Mouse (Mus musculus): ENCODE measurements around the gene Errfi1.
"Not testable (repeated sequence)": the region's sequence is repeated elsewhere in the genome, so short reads cannot be mapped to it uniquely, and the experiment has no call there.

Gene Errfi1

DNA sequence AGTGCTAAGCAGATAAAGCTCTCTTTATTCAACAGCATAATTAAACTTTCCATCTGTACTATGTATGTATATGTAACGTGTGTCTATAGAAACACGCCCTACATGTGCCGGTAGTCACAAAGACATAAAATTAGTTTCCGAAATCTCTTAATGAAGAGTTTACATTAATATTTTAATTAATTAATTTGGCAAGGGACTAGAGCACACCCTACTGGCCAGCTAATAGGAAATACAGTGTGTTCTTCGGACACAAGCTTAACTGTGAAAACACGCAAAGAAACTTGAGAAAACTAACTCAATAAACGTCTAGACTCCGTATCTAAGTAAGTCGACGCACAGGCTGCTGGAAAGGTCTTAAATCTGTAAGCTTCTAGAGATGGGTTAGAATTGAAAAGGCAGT lies 3.8 kb upstream of the Errfi1 start:
- DNase-seq (ENCODE audit: low spot score), result no peak

DNA sequence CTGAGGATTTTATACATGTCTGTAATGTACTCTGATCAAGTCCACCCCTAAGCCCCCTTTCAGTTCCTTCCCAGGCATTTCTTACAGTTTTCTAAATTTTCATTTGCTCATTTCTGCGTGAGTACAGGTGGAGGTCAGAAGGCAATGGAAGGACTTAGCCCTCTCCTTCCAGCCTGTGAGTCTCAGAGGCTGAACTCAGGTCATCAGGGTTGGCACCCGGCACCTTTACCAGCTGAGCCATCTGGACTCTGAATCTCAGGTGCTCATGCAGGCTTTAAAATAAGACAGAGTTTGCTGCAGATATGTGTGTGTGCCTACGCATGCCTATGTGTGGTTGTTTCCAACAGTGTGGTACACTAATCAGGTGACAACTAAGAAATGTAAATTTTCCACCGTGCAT lies 2.8 kb upstream of the Errfi1 start:
- DNase-seq (ENCODE audit: low spot score), result no peak

DNA sequence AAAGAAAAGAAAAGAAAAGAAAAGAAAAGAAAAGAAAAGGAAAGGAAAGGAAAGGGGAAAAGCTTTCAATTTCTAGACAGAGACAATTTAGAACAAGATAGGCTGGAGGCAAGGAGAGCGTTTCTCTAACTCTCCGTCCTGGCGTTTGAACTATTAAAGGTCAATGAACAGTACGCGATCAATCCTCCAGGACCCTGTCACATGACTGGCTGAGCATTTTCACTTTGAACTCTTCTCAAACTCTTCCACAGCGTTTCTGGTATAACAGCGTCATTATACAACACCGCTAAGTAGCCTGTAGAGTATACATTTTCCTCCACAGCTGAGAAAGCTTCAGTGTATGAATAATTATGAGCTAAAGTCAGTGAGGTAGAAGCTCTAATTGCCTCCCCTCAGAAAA lies 1.7 kb upstream of the Errfi1 start:
- DNase-seq (ENCODE audit: low spot score), result no peak

DNA sequence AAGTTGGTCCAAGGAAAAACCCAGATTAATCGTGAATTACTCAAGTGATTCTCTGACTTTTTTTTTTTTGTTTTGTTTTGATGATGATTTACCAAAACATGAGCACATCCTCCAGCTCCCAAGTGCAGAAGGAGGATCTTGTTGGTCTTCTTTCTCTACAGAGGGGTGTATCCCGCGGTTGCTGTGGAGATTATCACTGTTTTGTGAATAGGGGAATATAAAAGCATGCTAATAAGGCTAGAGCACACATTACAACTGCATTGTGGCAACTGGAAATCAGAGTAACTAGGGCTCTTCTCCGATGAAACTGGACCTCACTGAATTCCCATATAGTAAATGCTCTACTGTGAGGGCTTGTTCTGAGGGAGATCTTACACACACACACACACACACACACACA lies 1.2 kb upstream of the Errfi1 start:
- peak; percentile 64 for DNase-seq (ENCODE audit: low spot score)

DNA sequence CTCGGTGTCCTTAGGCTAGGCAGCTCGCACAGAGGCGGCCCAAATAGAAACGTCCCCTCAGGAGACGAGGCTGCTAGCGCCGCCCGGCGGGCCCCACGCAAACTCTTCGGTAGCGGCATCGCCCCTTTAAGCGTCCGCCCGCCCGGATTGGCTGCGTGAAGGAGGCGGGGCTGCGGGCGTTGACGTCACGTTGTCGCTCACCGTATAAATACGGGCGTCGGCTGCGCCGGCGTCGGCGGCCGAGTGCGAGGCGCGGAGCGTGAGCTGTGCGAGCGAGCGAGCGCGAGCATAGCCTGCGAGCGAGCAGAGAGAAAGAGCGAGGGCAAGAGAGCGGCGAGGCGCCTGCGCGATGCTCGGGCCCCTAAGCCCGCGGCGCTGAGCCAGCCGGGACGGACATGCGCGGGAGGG lies 1.1 kb downstream of the Errfi1 start:
- DNase-seq (ENCODE audit: low spot score), result peak; percentile 89

DNA sequence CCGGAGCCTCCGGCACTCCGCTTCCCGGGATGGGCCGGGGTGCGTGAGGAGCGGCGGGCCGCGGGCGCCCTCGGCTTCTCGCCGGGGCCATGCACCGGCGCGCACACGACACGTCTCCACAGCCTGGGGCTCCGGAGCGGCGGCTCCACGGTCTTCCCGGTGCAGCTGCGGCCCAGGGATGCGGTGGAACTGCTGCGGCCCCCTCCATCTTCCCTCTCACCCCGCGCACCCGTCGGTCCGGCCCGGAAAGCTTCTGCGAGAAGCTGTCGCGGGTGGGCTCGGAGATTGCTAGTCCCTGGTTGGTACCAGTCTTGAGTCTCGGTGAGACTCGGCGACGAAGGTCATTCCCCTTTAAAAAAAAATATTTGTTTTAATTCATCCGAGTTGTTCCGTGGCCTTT lies 1.6 kb downstream of the Errfi1 start:
- DNase-seq (ENCODE audit: low spot score), result no peak

DNA sequence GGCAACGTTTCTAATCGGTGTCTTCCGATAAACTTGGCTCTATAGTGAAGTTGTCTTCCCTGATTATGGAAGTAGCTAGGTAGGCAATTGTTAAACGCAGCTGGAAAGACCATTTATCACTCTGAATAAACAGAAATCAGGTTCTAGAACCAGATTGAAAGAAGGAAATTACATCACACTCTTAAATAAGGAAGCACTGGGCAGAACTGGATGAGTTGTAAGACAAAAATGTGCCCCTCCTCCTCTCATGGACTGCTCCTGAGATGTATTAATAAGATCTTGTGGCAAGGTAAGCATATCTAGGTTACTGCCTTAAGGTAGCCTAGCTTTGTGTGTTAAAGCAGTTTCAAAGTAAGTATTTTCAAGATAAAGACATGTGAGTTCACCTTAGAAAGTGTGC lies 6.8 kb downstream of the Errfi1 start:
- no peak for DNase-seq (ENCODE audit: low spot score)

DNA sequence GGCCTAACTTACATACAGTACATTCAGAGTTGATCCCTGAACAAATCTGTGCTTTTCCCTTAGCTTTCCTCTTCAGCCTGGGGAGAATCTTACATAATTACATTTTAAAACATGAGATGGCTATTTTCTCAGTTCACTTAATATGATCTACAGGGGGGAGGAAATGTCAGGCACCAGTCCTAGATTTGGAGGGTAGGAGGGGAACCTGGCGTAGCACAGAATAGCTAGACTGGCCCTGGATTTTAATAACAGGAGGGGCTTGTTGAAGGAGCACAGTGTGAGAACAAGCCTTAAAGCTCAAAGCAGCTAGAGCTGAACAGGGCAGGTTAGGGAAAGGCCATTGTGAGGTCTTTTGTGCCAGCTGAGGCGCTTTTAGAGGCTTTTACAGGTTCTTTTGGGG lies 7.4 kb downstream of the Errfi1 start:
- DNase-seq (ENCODE audit: low spot score), result no peak

DNA sequence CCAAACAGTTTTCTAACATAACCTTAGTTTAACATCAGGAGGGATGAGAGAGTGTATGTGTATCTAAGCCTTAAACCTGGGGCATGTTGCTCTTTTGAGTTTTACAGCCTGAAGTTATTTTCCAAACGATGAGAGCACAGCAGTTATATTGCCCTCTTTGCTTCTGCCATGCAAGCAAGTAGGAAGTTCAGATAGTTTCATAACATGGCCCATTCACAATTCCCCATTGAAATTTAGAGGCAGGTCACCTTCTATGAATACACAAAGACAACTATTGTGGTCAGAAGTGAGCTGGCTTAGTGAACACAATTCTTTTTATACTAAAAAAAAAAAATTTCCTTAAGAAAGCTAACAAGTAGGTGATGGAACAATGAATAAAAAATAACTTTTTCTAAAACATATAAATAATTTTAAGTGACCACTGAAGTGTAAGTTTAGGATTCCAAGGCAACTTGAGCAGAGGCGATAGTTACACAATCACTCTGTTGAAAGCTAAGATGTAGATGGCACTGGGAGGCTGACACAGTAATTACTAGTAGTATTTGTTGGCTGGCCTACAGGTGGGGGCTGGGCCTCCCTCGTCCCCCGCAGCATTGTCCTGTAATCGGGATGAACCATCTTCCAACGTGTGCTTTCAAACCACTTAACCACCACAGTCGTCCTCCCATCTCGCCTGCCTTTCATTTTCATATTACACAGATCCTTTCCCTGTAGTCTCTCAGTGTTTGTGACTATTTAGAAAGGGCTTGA lies 9.1 kb downstream of the Errfi1 start:
- DNase-seq (ENCODE audit: low spot score), result no peak

DNA sequence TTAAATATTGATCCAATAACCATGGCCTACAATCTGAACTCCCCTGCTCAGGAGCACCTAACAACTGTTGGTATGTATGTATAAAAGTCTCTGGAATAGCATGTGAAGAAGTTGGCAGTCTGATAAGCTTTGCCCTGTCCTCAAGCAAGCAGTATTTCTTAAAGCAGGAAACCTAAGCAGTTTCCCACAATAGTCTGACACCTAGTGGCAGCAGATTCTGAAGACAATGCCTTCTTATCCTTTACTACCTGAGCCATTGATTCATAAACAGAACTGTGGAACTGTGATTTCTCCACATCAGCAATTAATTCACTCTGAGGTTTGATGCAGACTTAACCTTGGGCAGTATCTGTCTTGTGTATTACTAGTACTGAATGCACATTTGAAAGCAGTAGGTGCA lies 11.7 kb downstream of the Errfi1 start:
- no peak for DNase-seq (ENCODE audit: low spot score)

DNA sequence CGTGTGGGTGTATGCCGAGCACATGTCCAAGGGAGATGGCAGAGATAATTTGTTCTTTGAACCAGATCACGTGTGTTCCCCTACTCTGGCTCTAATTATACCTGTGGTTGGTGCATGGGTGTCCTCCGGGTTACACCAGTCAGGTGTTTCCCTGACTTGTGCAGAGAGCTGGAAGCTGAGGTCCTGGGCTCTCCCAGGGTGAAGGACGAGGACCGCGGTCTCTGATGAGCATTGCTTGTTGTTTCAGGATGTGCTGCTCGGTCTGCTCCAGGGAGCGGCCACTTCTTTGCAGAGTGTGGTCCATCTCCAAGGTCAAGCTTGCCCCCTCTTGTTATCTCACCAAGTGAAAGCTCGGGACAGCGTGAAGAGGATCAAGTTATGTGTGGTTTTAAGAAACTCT lies 12.3 kb downstream of the Errfi1 start:
- DNase-seq (ENCODE audit: low spot score), result no peak

DNA sequence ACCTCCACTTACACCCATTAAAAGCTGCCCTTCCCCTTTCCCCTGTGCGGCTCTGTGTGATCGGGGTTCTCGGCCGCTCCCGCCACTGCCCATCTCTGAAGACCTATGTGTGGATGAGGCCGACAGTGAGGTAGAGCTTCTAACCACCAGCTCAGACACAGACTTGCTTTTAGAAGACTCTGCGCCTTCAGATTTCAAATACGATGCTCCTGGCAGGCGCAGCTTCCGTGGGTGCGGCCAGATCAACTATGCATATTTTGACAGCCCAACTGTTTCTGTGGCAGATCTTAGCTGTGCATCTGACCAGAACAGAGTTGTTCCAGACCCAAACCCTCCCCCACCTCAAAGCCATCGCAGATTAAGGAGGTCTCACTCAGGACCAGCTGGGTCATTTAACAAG lies 12.8 kb downstream of the Errfi1 start:
- DNase-seq (ENCODE audit: low spot score), result no peak

DNA sequence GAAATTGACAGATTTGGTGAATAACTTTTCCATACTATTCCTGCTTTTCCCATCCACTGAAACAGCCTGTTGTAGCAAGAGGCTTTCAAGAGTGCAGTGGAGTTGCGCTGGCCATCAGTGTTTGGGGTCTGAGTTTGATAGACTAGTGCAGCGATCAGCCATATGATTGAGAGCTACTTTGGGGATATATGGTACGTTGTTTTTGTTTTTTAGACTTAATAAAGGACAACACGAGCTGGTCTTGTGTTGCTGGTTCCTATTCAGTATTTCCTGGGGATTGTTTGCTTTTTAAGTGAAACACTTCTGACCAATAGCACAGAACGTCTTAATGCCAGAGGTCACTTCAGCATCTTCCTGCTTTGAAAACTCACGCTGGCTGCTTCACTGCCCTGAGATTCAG lies 14.4 kb downstream of the Errfi1 start:
- no peak for DNase-seq (ENCODE audit: low spot score)

DNA sequence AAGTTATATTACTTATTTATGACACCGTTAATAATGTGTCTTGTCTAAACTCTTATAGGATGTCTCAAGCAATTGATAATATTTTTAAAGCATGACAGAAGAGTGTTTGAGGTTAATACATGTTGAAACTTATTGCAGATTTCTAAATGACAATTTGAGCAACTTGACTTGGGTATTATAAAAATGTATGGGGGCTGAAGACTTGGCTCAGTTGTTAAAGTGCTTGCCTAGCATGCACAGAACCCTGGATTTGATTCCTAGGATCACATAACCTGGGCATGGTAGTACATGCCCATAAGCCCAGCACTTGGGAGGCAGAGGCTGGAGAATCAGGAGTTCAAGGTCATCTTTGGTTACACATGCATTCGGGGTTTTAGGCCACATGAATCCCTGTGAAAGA lies 15.1 kb downstream of the Errfi1 start:
- no peak for DNase-seq (ENCODE audit: low spot score)

DNA sequence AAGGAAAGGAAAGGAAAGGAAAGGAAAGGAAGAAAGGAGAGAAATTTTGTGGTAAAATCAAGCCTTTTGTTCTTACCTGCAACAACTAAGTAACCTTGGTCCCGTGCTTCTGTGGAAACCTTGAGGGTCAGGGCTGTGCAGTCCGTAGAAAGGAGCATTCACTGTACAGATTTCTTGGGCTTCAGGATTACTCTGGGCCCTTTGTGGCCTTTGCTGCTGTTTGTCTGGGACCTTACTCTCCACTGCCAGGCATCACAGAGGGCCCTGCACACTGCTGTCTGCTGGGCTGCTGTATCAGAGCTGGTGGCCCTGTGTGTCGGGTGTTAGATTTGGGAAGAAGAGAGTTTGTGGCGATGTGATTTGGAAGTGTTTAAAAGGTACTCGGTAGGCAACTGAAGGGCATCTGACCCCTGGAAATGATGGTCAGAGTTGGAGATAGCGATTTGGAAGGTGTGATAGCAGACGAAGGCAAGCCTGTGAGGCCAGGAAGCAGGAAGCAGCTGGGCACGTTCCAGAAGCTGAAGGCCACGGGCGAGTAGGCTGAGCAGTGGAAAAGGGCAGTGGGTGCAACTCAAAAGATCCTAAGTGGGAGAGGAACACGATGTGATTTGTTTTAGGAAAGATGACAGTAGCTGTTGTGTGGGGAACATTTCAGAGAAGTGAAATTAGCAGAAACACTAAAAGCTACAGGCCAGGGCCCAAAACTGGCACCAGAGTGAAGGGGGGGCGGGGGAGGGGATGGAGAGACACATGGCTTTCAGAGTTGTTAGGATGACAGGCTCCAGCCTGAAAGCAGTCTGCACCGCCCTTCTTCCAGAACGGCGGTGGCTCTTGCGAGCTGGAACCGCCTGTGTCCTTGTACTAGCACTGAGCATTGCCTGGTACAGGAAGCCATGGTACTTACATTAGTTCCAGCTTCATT lies 15.8 kb downstream of the Errfi1 start:
- DNase-seq (ENCODE audit: low spot score), result no peak

DNA sequence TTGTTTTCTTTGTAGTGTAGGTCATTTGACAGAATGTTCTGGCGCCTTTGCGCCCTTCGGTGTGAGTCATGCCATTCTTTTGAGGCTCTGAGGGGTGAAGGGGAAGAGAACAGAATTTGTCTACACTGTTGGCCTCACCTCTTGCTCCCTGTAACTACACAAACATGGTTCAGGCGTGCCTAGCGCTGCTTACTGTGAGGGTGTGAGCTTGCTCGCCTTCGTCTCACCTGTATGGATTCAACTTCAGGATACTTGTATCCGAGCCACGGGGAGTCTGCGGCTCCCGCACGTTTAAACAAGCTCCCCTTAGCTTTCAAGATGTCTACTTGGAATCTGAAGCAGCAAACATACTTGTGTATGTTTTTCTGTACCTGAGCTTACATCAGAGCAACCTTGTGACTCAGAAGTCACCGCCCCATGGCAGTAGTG lies 17.3 kb downstream of the Errfi1 start:
- DNase-seq (ENCODE audit: low spot score), result no peak

DNA sequence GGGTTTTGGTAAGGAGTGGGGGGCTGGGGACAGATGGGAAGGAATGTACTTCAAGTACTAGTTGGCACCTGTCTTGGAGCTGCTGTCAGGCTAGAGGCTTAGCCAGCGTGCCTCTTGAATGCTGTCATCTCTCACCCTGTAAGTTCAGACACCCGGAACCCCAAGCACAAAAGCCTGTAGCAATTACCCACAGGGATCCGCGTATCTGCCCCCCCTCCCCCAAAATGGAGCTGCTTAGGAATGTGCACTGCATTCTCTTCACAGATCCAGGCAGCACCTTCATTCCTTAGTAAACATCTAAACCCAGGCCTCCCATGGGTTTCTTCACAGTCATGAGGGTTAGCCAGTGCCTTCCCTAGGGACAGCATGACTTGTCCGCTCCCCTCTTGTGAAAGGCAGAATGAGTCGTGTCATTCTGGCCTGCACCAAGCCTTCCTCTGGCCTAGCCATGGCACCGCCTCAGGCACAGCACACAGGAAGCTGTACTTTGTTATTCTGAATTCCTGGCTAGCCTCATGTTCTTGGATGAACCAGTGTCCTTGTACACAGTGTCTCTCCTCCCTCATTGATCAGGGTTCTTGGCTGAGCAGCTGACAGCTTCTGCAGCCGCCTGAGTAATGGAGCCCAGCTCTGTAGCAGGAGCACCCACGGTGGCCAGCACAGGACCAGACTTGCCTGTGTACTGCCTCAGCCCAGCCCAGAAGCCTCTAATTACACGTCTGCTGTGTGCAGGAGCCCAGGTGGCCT lies 17.8 kb downstream of the Errfi1 start:
- DNase-seq (ENCODE audit: low spot score), result peak; percentile 57

DNA sequence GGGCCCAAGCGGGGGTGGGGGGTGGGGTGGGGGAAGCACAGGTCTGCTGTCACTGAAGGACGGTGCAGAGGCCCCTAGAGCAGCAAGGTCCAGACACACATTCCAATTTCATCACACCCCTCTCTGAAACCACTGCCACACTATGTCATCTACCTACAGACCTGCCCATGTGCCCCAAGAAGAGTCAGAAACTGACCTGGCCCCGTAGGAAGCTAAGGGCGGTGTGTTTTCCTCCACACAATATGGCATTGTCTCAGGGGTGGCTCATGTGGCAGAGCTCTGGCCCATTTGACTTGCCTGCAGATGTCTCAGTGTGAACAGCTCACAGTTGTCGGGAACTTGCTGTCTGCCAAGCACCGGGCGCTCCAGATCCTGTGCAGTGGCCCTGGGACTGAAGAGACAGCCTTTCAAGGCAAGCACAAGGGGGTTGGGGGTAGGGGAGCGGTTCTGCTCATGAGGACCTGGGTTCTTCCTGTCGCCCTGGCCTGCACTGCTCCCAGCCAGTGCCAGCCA lies 18.5 kb downstream of the Errfi1 start:
- DNase-seq (ENCODE audit: low spot score), result no peak

DNA sequence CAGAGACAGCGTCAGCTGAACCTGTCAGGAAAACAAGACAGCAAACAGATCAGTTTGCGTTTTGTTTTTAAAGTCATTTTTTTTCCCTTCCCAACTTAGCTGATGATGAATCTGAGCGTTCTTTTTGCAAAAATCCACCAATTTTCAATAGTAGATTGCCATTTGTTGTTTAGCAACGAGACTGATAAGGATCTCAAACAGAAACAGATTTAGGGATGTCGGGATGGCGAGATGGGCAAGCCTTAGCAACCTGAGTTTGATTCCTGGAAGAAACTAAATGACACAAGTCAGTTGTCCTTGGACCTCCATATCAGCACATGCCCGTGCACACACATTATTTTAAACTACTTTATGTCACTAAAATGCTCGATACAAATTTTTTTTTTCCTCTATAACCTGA lies 19.0 kb downstream of the Errfi1 start:
- no peak for DNase-seq (ENCODE audit: low spot score)

DNA sequence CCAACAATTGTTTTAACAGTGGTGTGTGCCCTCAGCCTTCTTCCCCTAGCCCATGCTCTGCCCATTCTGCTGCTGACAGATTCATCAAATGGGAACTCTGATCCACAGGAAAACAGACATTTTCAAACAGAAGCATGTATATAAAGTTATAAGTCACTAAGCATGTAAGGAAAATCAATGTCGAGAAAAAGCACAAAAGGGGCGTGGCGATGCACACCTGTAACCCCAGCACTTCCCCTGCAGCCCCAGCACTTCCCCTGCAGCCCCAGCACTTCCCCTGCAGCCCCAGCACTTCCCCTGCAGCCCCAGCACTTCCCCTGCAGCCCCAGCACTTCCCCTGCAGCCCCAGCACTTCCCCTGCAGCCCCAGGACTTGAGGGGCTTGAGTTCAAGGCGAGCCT lies 20.7 kb downstream of the Errfi1 start:
- not testable (repeated sequence) for DNase-seq (ENCODE audit: low spot score)

DNA sequence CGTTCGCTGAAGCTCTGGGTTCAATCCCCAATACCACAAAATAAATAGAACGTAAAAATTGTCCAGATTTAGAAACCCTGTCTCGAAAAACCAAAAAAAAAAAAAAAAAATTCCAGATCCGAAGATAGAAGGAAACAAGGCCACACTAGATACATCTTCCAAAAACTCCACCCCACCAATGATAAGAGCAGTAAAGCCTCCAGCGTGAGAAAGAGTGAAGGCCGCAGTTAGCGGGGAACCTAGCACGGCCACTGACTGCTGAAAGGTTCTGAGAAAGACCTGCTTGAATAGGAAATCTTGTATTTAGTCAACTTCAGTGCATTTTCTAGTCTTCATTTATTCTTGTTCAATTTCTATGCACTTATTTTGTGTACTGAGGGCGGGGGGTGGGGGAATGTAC lies 21.7 kb downstream of the Errfi1 start:
- no peak for DNase-seq (ENCODE audit: low spot score)

DNA sequence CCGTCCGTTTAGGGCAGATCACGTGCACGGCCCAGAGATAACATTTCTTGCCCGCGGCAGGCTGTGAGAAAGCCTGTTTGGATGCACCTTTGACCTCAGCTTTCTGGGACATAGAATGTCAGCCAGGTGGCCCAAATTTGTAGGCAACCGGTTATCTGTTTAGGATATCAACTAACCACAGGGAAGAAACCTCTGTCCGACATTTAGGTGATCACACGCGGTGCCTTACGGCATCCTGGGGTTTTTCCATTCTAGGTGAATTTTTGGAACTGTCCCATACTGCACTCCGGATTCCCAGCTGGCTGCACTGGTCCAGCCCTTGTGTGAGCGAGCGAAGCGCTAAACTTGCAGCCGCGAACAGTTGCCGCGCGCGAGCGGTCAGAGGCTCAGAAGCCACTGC lies 25.9 kb downstream of the Errfi1 start:
- no peak for DNase-seq (ENCODE audit: low spot score)

DNA sequence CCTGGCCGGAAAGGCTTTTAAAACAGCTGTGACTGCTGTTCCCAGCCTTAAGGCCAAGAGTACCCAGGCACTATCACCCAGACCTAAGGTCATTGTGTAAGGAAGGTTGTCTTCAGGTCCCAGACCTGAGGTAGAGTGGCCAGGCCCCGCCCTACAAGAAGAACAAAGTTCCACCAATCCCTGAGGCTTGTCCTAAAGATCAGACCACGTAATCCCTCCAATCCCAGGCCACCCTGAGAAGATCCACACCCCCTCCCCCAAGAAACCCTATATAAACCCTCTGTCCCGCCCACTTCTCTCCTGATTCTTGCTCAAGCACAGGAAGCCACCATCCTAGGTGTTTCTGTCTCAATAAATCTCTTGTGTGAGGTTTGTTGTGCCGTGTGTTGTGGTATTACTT lies 26.6 kb downstream of the Errfi1 start:
- no peak for DNase-seq (ENCODE audit: low spot score)
